In the genomic region with DNA sequence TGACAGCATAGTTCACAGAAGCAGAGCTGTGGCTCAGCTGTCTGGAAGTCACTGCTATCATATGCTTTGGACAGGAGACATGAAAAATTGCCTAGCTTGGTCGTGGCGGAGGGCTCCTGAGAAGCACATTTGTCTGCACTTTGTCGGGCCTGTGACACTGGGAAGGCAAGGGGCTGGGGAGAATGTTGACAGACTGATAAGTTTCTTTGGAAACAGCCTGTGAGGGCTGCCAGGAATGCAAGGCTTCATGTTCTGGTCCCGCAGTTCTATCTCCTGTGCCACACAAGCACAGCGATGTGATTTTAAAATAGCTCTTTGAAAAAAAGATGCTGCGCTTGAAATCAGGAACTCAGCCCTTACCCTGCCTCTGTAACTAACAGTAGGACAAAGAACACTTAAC, we compare ENCODE assay signal across 22 mouse cellular contexts.
DNase-seq lines count a peak whose midpoint lies in the region; ATAC-seq lines count a peak whose summit lies in the region.
"Had no signal": no experiment of that assay in that cellular context is flagged by ENCODE, and none has a peak within 500 bp of the region (broad histone marks: within the 10 kb centered on the region; RNA-seq: fewer than 3 reads in every experiment).

No protein-coding gene starts in this region.

- H3K27me3 ChIP-seq in heart, embryonic 16.5 days (ENCODE audit: control insufficient read depth, insufficient read depth, low read length) = no peaks in the 10 kb centered on the region
- H3K27me3 ChIP-seq: neural tube, embryonic 12.5 days had no signal

- DNase-seq in embryo, embryonic 10 days (ENCODE audit: low spot score) = peak; percentile 52
- peak; percentile 39 for DNase-seq in embryo, embryonic 10.5 days (ENCODE audit: low spot score)
- peak; percentile 11 to 13 for DNase-seq in heart, adult 9 months (ENCODE audit: low spot score in 2 of 2)
- DNase-seq in ovary, postnatal 10 days (ENCODE audit: low spot score) = no peak
- DNase-seq in left cerebral cortex, adult 18-20 months (ENCODE audit: low spot score in 2 of 2) = no peak
- DNase-seq in thymus, adult 18-20 months = no peak
- DNase-seq in adrenal gland, postnatal 4 days (ENCODE audit: low spot score in 2 of 2) = no peak
- DNase-seq: adrenal gland, postnatal 14 days; cerebellum, adult 11 months; cerebellum, postnatal 14 days; gastrocnemius, postnatal 10 days; kidney, adult 8-10 months; kidney, postnatal 14 days; layer of hippocampus, postnatal 36 days; liver, postnatal 0 days; spleen, adult 18-20 months; thymus, postnatal 36 days had no signal

- no peak overlapping the region for H3K9ac ChIP-seq in heart, embryonic 16.5 days (ENCODE audit: low read length)
- H3K9ac ChIP-seq: forebrain, embryonic 12.5 days; liver, postnatal 0 days; neural tube, embryonic 12.5 days had no signal

- peaks cover 23% of the 10 kb centered on the region for H3K4me1 ChIP-seq in heart, embryonic 16.5 days (ENCODE audit: control insufficient read depth, insufficient read depth, low read length)
- H3K4me1 ChIP-seq: hindbrain, embryonic 10.5 days; neural tube, embryonic 12.5 days had no signal

- H3K27ac ChIP-seq in heart, embryonic 16.5 days (ENCODE audit: low read length) = peak overlapping the region; percentile 95
- H3K27ac ChIP-seq: forebrain, embryonic 12.5 days; hindbrain, embryonic 10.5 days; layer of hippocampus, adult 2 months; neural tube, embryonic 12.5 days had no signal

- H3K36me3 ChIP-seq in heart, embryonic 16.5 days (ENCODE audit: control insufficient read depth, insufficient read depth) = no peaks in the 10 kb centered on the region
- H3K36me3 ChIP-seq: forebrain, embryonic 12.5 days; hindbrain, embryonic 10.5 days; neural tube, embryonic 12.5 days had no signal

- WGBS in heart, embryonic 16.5 days = 12% methylated on average over 6 of the region's 6 CpGs

- H3K9me3 ChIP-seq in heart, embryonic 16.5 days (replicated peaks; ENCODE audit: control insufficient read depth, low read length) = no peaks in the 10 kb centered on the region
- H3K9me3 ChIP-seq: forebrain, embryonic 12.5 days; hindbrain, embryonic 10.5 days; neural tube, embryonic 12.5 days had no signal

- peak; percentile 95 for ATAC-seq in heart, embryonic 16.5 days (replicated peaks; ENCODE audit: extremely low read depth, insufficient read depth, low FRiP score)
- ATAC-seq: liver, postnatal 0 days had no signal

- H3K4me3 ChIP-seq in heart, embryonic 16.5 days (ENCODE audit: low read length) = no peak overlapping the region
- H3K4me3 ChIP-seq: forebrain, embryonic 12.5 days; hindbrain, embryonic 10.5 days; layer of hippocampus, adult 2 months; neural tube, embryonic 12.5 days had no signal

- peak overlapping the region; percentile 30 for H3K4me2 ChIP-seq in heart, embryonic 16.5 days (ENCODE audit: low read depth, low read length)
- H3K4me2 ChIP-seq: forebrain, embryonic 12.5 days; neural tube, embryonic 12.5 days had no signal

Comparison
In these comparisons a context has a peak if more than half of its experiments do, and no peak if none do; other contexts are left out.
1. DNase-seq: peak in embryo, embryonic 10 days (single experiment), embryo, embryonic 10.5 days (single experiment) and heart, adult 9 months (2 of 2); none in ovary, postnatal 10 days (single experiment), left cerebral cortex, adult 18-20 months (0 of 2), thymus, adult 18-20 months (0 of 2) and adrenal gland, postnatal 4 days (0 of 2).